ENCODE assay signal across 24 mouse cellular contexts in genomic region chr9:95784888-95785511, GRCm38 (mm10). TPM values are rescaled to one million over a fixed set of nuclear protein-coding genes. Genes with fewer than 3 reads are reported as not detected.
DNase-seq lines count a peak whose midpoint lies in the region; ATAC-seq lines count a peak whose summit lies in the region.
"Had no signal": no experiment of that assay in that cellular context is flagged by ENCODE, and none has a peak within 500 bp of the region (broad histone marks: within the 10 kb centered on the region; RNA-seq: fewer than 3 reads in every experiment).

No protein-coding gene starts in this region.

- H3K27me3 ChIP-seq in forebrain, embryonic 13.5 days, result no peaks in the 10 kb centered on the region
- H3K27me3 ChIP-seq in forebrain, embryonic 11.5 days (ENCODE audit: control insufficient read depth, insufficient read depth, low read length), result no peaks in the 10 kb centered on the region
- H3K27me3 ChIP-seq: heart, embryonic 15.5 days; midbrain, embryonic 13.5 days; neural tube, embryonic 12.5 days had no signal

- DNase-seq in forebrain, embryonic 11.5 days (ENCODE audit: low spot score), result no peak
- DNase-seq in layer of hippocampus, adult 9-11 months, result peak; percentile 17
- DNase-seq in layer of hippocampus, postnatal 25 days (ENCODE audit: extremely low spot score in 1 of 2, low spot score in 1 of 2), result no peak
- peak; percentile 27 to 48 for DNase-seq in frontal cortex, postnatal 36 days (ENCODE audit: low spot score in 2 of 2)
- peak; percentile 23 to 24 for DNase-seq in right cerebral cortex, postnatal 36 days (ENCODE audit: low spot score in 2 of 2)
- DNase-seq in cerebellum, adult 11 months, result no peak
- no peak for DNase-seq in kidney, adult 9 months
- DNase-seq: adrenal gland, adult 8-10 months; cerebellum, adult 11-12 months; cerebellum, postnatal 36 days; gastrocnemius, postnatal 25 days; kidney, adult 18-20 months; kidney, postnatal 14 days; liver, postnatal 0 days; lung, postnatal 10 days; thymus, postnatal 4 days had no signal

- ATAC-seq in forebrain, embryonic 13.5 days, result peak; percentile 75; the same call in 1 of the 2 replicates
- ATAC-seq in forebrain, embryonic 11.5 days (replicated peaks; ENCODE audit: low FRiP score), result no peak
- ATAC-seq: hindbrain, postnatal 0 days; liver, postnatal 0 days; midbrain, embryonic 13.5 days had no signal

- H3K9me3 ChIP-seq in forebrain, embryonic 13.5 days (replicated peaks), result no peaks in the 10 kb centered on the region
- H3K9me3 ChIP-seq in forebrain, embryonic 11.5 days (ENCODE audit: control insufficient read depth, low read length), result no peaks in the 10 kb centered on the region
- H3K9me3 ChIP-seq: heart, embryonic 15.5 days; limb, embryonic 10.5 days; midbrain, embryonic 13.5 days; neural tube, embryonic 12.5 days had no signal

- no peaks in the 10 kb centered on the region for H3K4me1 ChIP-seq in forebrain, embryonic 13.5 days
- no peaks in the 10 kb centered on the region for H3K4me1 ChIP-seq in forebrain, embryonic 11.5 days (replicated peaks; ENCODE audit: control insufficient read depth, insufficient read depth, low read length)
- H3K4me1 ChIP-seq: heart, embryonic 15.5 days; limb, embryonic 10.5 days; midbrain, embryonic 13.5 days; neural tube, embryonic 12.5 days had no signal

- WGBS in forebrain, embryonic 13.5 days, result 83% methylated on average over 16 of the region's 16 CpGs
- WGBS in forebrain, embryonic 11.5 days, result 87% methylated on average over 16 of the region's 16 CpGs

- no peak overlapping the region for H3K4me2 ChIP-seq in forebrain, embryonic 13.5 days
- no peak overlapping the region for H3K4me2 ChIP-seq in forebrain, embryonic 11.5 days (ENCODE audit: low read depth, low read length, severe bottlenecking)
- H3K4me2 ChIP-seq: heart, embryonic 15.5 days; midbrain, embryonic 13.5 days; neural tube, embryonic 12.5 days had no signal

- H3K27ac ChIP-seq in forebrain, embryonic 13.5 days, result no peak overlapping the region; the same call in 1 of the 2 replicates
- H3K27ac ChIP-seq in forebrain, embryonic 11.5 days (ENCODE audit: low read depth, low read length), result no peak overlapping the region
- H3K27ac ChIP-seq: heart, embryonic 15.5 days; hindbrain, postnatal 0 days; layer of hippocampus, adult 2 months; limb, embryonic 10.5 days; midbrain, embryonic 13.5 days; neural tube, embryonic 12.5 days had no signal

- no peak overlapping the region for H3K9ac ChIP-seq in forebrain, embryonic 13.5 days
- H3K9ac ChIP-seq in forebrain, embryonic 11.5 days (ENCODE audit: low read length), result no peak overlapping the region
- H3K9ac ChIP-seq: heart, embryonic 15.5 days; liver, postnatal 0 days; midbrain, embryonic 13.5 days; neural tube, embryonic 12.5 days had no signal

- H3K4me3 ChIP-seq in forebrain, embryonic 13.5 days, result no peak overlapping the region
- H3K4me3 ChIP-seq in forebrain, embryonic 11.5 days (ENCODE audit: low read depth, low read length), result no peak overlapping the region
- H3K4me3 ChIP-seq: heart, embryonic 15.5 days; layer of hippocampus, adult 2 months; limb, embryonic 10.5 days; midbrain, embryonic 13.5 days; neural tube, embryonic 12.5 days had no signal

- no peaks in the 10 kb centered on the region for H3K36me3 ChIP-seq in forebrain, embryonic 13.5 days (ENCODE audit: poor library complexity, severe bottlenecking)
- H3K36me3 ChIP-seq in forebrain, embryonic 11.5 days (ENCODE audit: control insufficient read depth, insufficient read depth, low read length), result no peaks in the 10 kb centered on the region
- H3K36me3 ChIP-seq: heart, embryonic 15.5 days; limb, embryonic 10.5 days; midbrain, embryonic 13.5 days; neural tube, embryonic 12.5 days had no signal

RNA-seq across cellular contexts. Expression of gene Trpc1, which starts 34.8 kb away (rescaled TPM):
- 3.2 and 3.6 TPM in 2 replicates for polyA plus RNA-seq in forebrain, embryonic 13.5 days (2015; fragmentation: Nextera tagmentation; extraction: Ambion mirVana)
- 2.8 and 3.1 TPM in 2 replicates for polyA plus RNA-seq in forebrain, embryonic 11.5 days (2014; fragmentation: Nextera tagmentation; extraction: Ambion mirVana)
- 10 to 100 TPM; 41.0 to 48.0 TPM for total RNA-seq in layer of hippocampus, postnatal 25 days (2021)
- total RNA-seq: megakaryocyte, adult 5-6 weeks had no signal

Comparison
In these comparisons a context has a peak if more than half of its experiments do, and no peak if none do; other contexts are left out.
1. DNase-seq: peak in layer of hippocampus, adult 9-11 months (single experiment), frontal cortex, postnatal 36 days (2 of 2) and right cerebral cortex, postnatal 36 days (2 of 2); none in forebrain, embryonic 11.5 days (single experiment), layer of hippocampus, postnatal 25 days (0 of 2), cerebellum, adult 11 months (single experiment) and kidney, adult 9 months (single experiment).